Mouse (Mus musculus) kidney, embryonic 14.5 days (tissue): Measurements from ENCODE around the gene Abhd17a. TPM values are rescaled to one million over a fixed set of nuclear protein-coding genes. Genes with fewer than 3 reads are reported as not detected.

Experiments
- ATAC-seq: fragments of 200-750 bp; cut with Nextera tagmentation; 2 replicates; pipeline ENCODE4 v1.8.0; 2017; ENCODE audit warnings: moderate number of reproducible peaks, mild to moderate bottlenecking, moderate TSS enrichment, moderate library complexity; ENCODE audit not compliant: low FRiP score, low TSS enrichment
- H3K27ac ChIP-seq: fragments of 300-500 bp; sonication (generic); 2 replicates; pipeline ENCODE4 v1.5.1; 2014; ENCODE audit warnings: low read depth, mild to moderate bottlenecking, low read length, moderate library complexity, mixed read lengths
- H3K27me3 ChIP-seq: fragments of 300-500 bp; sonication (generic); 2 replicates; pipeline ENCODE4 v1.6.1; 2014; ENCODE audit warnings: mild to moderate bottlenecking, low read length; ENCODE audit not compliant: control insufficient read depth, insufficient read depth
- H3K36me3 ChIP-seq: fragments of 300-500 bp; sonication (generic); 2 replicates; pipeline ENCODE4 v1.6.1; 2014; ENCODE audit warnings: low read length, mixed read lengths; ENCODE audit not compliant: control insufficient read depth, insufficient read depth
- H3K4me1 ChIP-seq: fragments of 300-500 bp; sonication (generic); 2 replicates; pipeline ENCODE4 v1.6.1; 2014; ENCODE audit warnings: low read length, mixed read lengths; ENCODE audit not compliant: control insufficient read depth, insufficient read depth
- H3K4me2 ChIP-seq: fragments of 300-500 bp; sonication (generic); replicated peaks from 2 replicates; pipeline ENCODE4 v1.6.1; 2014; ENCODE audit warnings: low read depth, mild to moderate bottlenecking, low read length
- H3K4me3 ChIP-seq: fragments of 300-500 bp; sonication (generic); 2 replicates; pipeline ENCODE4 v1.5.1; 2014; ENCODE audit warnings: mild to moderate bottlenecking, low read length
- H3K9ac ChIP-seq: fragments of 300-500 bp; sonication (generic); 2 replicates; pipeline ENCODE4 v1.6.1; 2014; ENCODE audit warnings: low read depth, mild to moderate bottlenecking, low read length, moderate library complexity
- H3K9me3 ChIP-seq: fragments of 300-500 bp; sonication (generic); 2 replicates; pipeline ENCODE4 v1.6.1; 2016; ENCODE audit warnings: low read length; ENCODE audit not compliant: control insufficient read depth
- WGBS: fragments of 180-500 bp; shearing (Covaris S2); extraction: QIAGEN DNeasy Blood & Tissue Kit; methylation state at CpG from one replicate; pipeline ENCODE4 v1.1.7; 2014; 5-methylcytosine and 5-hydroxymethylcytosine counted together
- polyA plus RNA-seq: library from polyadenylated mRNA; unstranded; fragments of >200 nt; fragmentation: Nextera tagmentation; extraction: Ambion mirVana; gene quantifications from 2 replicates; pipeline ENCODE4 v1.2.1, GENCODE M21; 2014

The Abhd17a gene
- polyA plus RNA-seq, 1 experiment from 2014 or later: 125 TPM

GRCm38 (mm10) chr10:80549279-80549678 lies 40.9 kb downstream of the Abhd17a start:
- H3K9ac ChIP-seq: no peak overlapping the region
- H3K36me3 ChIP-seq: peaks cover 62% of the 10 kb centered on the region
- H3K4me3 ChIP-seq: no peak overlapping the region
- H3K4me2 ChIP-seq: no peak overlapping the region
- H3K9me3 ChIP-seq: no peaks in the 10 kb centered on the region
- 77% methylated on average over 21 of the region's 21 CpGs for WGBS
- no peaks in the 10 kb centered on the region for H3K27me3 ChIP-seq
- H3K4me1 ChIP-seq: no peaks in the 10 kb centered on the region
- no peak for ATAC-seq
- H3K27ac ChIP-seq: no peak overlapping the region

DNA sequence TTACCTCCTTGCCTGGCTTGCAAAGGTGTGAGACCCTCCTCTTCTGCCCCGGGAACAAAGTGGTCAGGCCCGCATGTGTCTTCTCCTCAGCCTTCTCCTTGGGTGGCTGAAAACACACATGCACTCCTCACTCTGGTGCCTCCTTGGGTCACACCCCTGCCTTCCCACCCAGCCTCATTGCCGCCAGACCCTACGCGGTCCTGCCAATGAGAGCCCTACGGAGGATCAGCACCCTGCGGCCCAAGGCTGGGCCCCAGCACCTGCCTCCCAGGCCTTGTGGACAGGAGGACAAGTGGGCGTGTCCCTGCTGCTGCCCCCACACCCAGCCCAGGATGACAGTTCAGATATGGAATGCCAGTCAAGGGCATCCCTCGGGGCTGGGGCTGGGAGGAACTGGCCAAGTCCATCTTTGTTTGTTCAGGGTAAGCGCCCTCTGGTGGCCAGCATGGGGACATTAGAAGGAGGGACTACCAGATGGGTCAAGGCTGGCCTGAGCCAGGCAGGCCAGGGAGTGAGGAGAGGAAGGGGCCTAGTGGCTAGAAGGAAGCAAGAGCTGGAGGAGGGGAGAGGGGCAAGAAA lies 41.6 kb downstream of the Abhd17a start:
- no peaks in the 10 kb centered on the region for H3K9me3 ChIP-seq
- H3K27me3 ChIP-seq: no peaks in the 10 kb centered on the region
- no peak overlapping the region for H3K4me3 ChIP-seq
- H3K9ac ChIP-seq: no peak overlapping the region
- H3K4me1 ChIP-seq: no peaks in the 10 kb centered on the region
- peaks cover 70% of the 10 kb centered on the region for H3K36me3 ChIP-seq
- H3K27ac ChIP-seq: no peak overlapping the region
- H3K4me2 ChIP-seq: no peak overlapping the region
- ATAC-seq: peak; percentile 61
- WGBS: 72% methylated on average over 10 of the region's 10 CpGs

GRCm38 (mm10) chr10:80547539-80547938 lies 42.6 kb downstream of the Abhd17a start:
- H3K27ac ChIP-seq: no peak overlapping the region
- no peaks in the 10 kb centered on the region for H3K9me3 ChIP-seq
- no peak for ATAC-seq
- H3K9ac ChIP-seq: no peak overlapping the region
- H3K36me3 ChIP-seq: peaks cover 79% of the 10 kb centered on the region
- 89% methylated on average over 15 of the region's 15 CpGs for WGBS
- H3K4me1 ChIP-seq: no peaks in the 10 kb centered on the region
- no peaks in the 10 kb centered on the region for H3K27me3 ChIP-seq
- no peak overlapping the region for H3K4me3 ChIP-seq
- H3K4me2 ChIP-seq: no peak overlapping the region

DNA sequence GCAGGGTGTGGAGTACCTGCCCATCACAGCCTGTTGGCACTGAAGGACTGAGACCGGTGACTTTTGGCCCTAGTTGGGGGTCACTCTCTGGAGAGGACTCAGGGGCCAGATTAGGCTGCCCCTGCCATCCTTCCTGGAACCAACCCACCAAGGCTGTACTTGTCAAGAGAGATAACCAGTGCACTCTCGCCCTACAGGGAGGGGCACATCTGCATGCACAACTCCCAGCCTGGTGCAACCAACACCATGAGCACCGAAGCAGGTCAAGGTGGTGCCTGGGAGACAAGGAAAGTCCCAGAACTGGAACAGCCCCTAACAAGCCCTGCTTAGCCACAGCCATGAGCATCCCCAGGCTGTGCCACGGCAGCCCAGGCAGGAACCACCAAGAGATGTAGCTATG lies 43.2 kb downstream of the Abhd17a start:
- H3K4me2 ChIP-seq: no peak overlapping the region
- no peak overlapping the region for H3K27ac ChIP-seq
- no peak for ATAC-seq
- no peak overlapping the region for H3K9ac ChIP-seq
- H3K4me1 ChIP-seq: no peaks in the 10 kb centered on the region
- no peaks in the 10 kb centered on the region for H3K9me3 ChIP-seq
- peaks cover 85% of the 10 kb centered on the region for H3K36me3 ChIP-seq
- 94% methylated on average over 4 of the region's 4 CpGs for WGBS
- H3K4me3 ChIP-seq: no peak overlapping the region
- no peaks in the 10 kb centered on the region for H3K27me3 ChIP-seq

GRCm38 (mm10) chr10:80545590-80545989 lies 44.6 kb downstream of the Abhd17a start:
- Histone ChIP-seq H3K36me3 (peaks cover 91% of the 10 kb centered on the region), H3K9ac (no peak overlapping the region), H3K9me3 (no peaks in the 10 kb centered on the region), H3K4me2 (no peak overlapping the region), H3K4me1 (no peaks in the 10 kb centered on the region), H3K27me3 (no peaks in the 10 kb centered on the region), H3K27ac (no peak overlapping the region), H3K4me3 (no peak overlapping the region)
- WGBS: 92% methylated on average over 8 of the region's 8 CpGs
- no peak for ATAC-seq

- no peak overlapping the region for H3K4me2 ChIP-seq
- H3K36me3 ChIP-seq: peaks cover 75% of the 10 kb centered on the region
- H3K9me3 ChIP-seq: no peaks in the 10 kb centered on the region
- H3K9ac ChIP-seq: no peak overlapping the region
- H3K4me1 ChIP-seq: no peaks in the 10 kb centered on the region
- WGBS: 93% methylated on average over 14 of the region's 14 CpGs
- H3K27me3 ChIP-seq: no peaks in the 10 kb centered on the region
- no peak overlapping the region for H3K27ac ChIP-seq
- no peak for ATAC-seq
- H3K4me3 ChIP-seq: no peak overlapping the region
Observed at GRCm38 (mm10) chr10:80543873-80544272, 46.3 kb downstream of the Abhd17a start.

- peak overlapping the region; percentile 46; the same call in 1 of the 2 replicates for H3K4me2 ChIP-seq
- no peaks in the 10 kb centered on the region for H3K9me3 ChIP-seq
- no peak overlapping the region for H3K9ac ChIP-seq
- H3K27ac ChIP-seq: no peak overlapping the region
- H3K27me3 ChIP-seq: peaks cover 24% of the 10 kb centered on the region
- H3K36me3 ChIP-seq: peaks cover 34% of the 10 kb centered on the region
- H3K4me1 ChIP-seq: 0 out of 2 replicates have a peak, but pooled peaks cover 3% of the 10 kb centered on the region
- H3K4me3 ChIP-seq: no peak overlapping the region
- ATAC-seq: no peak
- WGBS: 44% methylated on average over 4 of the region's 5 CpGs
Observed at GRCm38 (mm10) chr10:80539493-80539892, 50.6 kb downstream of the Abhd17a start.

DNA sequence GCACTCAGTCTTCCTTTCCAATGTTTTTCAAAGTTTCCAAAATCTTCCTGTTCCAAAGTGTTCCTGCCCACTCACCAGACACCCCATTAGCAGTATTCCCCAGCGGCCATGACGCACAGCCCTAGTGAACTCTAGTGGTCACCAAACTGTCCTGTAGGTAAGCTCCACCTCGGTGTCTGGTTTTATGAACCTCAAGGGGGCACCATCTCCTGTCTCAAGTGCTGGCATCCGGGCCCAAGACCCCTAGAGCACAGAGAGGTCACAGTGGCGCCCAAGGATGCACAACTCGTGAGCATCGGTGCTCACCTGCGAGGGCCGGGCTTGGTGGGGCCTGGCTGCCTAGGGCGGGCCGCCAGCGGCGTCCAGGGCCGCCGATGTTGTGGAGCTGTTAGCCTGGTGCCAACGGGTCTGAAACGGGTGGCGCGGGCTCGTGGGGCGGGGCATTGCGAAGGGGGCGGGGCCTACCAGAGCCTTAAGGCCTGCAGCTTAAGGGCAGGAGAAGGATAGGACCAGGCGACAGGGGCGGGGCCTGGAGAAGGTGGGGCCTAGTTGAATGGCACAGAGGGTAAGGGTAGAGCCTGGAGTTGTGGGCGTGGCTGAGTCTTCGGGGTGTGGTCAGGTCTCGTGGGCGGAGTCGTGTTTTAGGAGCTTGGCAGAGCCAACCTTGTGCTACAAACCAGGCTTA lies 51.3 kb downstream of the Abhd17a start, which contains the start of gene Atp8b3:
TSS of gene Atp8b3 (minus strand) at position 415 of the 685 bp plus-strand sequence.
- Histone ChIP-seq H3K36me3 (peaks cover 28% of the 10 kb centered on the region), H3K9me3 (no peaks in the 10 kb centered on the region), H3K4me1 (0 out of 2 replicates have a peak, but pooled peaks cover 3% of the 10 kb centered on the region), H3K27me3 (peaks cover 29% of the 10 kb centered on the region), H3K9ac (no peak within 1 kb of the TSS), H3K4me2 (peak within 1 kb of the TSS; percentile 46), H3K27ac (no peak within 1 kb of the TSS), H3K4me3 (peak within 1 kb of the TSS; percentile 30)
- peak; percentile 85 for ATAC-seq
- WGBS: 3% methylated on average over 30 of the region's 30 CpGs

DNA sequence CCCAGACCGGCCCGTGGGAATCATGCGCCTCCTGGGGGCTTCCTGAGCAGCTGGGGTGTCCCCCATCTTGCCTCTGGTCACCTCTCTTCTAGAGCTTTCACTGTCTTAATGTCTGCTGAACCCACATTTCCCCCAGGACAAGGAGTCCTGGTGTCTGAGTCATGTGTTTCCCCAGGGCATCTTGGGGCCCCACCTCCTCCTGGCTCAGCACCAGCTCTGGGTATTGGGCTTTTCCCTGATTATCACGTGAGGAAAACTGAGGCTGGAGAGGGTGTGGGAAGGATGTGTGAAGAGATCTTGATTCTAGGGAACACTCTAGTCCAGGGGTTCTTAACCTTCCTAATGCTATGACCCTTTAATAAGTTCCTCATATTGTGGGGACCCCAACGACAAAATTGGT lies 52.0 kb downstream of the Abhd17a start:
- no peak overlapping the region for H3K4me2 ChIP-seq
- no peak overlapping the region for H3K27ac ChIP-seq
- H3K9ac ChIP-seq: no peak overlapping the region
- no peaks in the 10 kb centered on the region for H3K9me3 ChIP-seq
- no peak for ATAC-seq
- H3K4me1 ChIP-seq: 0 out of 2 replicates have a peak, but pooled peaks cover 3% of the 10 kb centered on the region
- peaks cover 21% of the 10 kb centered on the region for H3K36me3 ChIP-seq
- 60% methylated on average over 5 of the region's 5 CpGs for WGBS
- no peak overlapping the region for H3K4me3 ChIP-seq
- H3K27me3 ChIP-seq: peaks cover 29% of the 10 kb centered on the region
